ENCODE assay signal across 31 mouse cellular contexts in the genomic region with DNA sequence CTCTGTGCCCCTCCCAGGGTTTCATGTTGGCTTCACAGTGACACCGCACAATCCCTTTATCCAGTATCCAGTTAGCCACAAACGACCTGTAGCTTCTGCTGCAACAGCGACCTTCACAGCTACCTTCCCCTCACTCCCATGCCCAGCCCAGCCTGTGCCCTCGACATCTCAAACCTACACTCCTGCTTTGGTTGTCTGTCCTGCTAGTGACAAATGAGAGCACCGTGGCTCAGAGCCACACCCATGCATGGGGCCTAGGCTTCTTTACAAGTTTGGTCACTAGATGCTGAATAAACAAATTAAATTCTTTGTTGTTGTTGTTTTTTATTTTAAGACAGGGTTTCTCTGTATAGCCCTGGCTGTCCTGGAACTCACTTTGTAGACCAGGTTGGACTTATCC. TPM values are rescaled to one million over a fixed set of nuclear protein-coding genes. Genes with fewer than 3 reads are reported as not detected.
DNase-seq lines count a peak whose midpoint lies in the region; ATAC-seq and TF ChIP-seq lines count a peak whose summit lies in the region.
"Had no signal": no experiment of that assay in that cellular context is flagged by ENCODE, and none has a peak within 500 bp of the region (broad histone marks: within the 10 kb centered on the region; RNA-seq: fewer than 3 reads in every experiment).

No protein-coding gene starts in this region.

- intact Hi-C loops in left cerebral cortex, postnatal 14 days (cut with DNase I), result no loop called here

- WGBS in liver, embryonic 14.5 days (ENCODE audit: insufficient replicate concordance), result 45% methylated on average over 5 of the region's 5 CpGs

- TF ChIP-seq CTCF in E14TG2a.4 (conservative IDR thresholded peaks at IDR 0.05; ENCODE audit: low read length), result no peak
- no peak for TF ChIP-seq CTCF in liver, embryonic 14.5 days (IDR thresholded peaks at IDR 0.05; ENCODE audit: low read depth)

- no peaks in the 10 kb centered on the region for H3K9me3 ChIP-seq in erythroblast, embryonic 14.5 days (ENCODE audit: control insufficient read depth, low read length)
- H3K9me3 ChIP-seq in E14TG2a.4 (ENCODE audit: low read length) (no peaks in the 10 kb centered on the region), ES-E14 (ENCODE audit: control insufficient read depth, insufficient read depth, low read depth, low read length) (no peaks in the 10 kb centered on the region)
- H3K9me3 ChIP-seq in liver, embryonic 14.5 days (ENCODE audit: control insufficient read depth, low read length), result no peaks in the 10 kb centered on the region
- H3K9me3 ChIP-seq: embryonic facial prominence, embryonic 12.5 days; G1E; heart, embryonic 12.5 days; hindbrain, embryonic 13.5 days; kidney, embryonic 15.5 days; limb, embryonic 15.5 days; lung, embryonic 15.5 days; midbrain, embryonic 10.5 days; midbrain, embryonic 15.5 days; neural tube, embryonic 15.5 days had no signal

- H3K4me1 ChIP-seq in erythroblast, embryonic 14.5 days (ENCODE audit: control insufficient read depth), result peaks cover 54% of the 10 kb centered on the region
- H3K4me1 ChIP-seq in E14TG2a.4 (replicated peaks; ENCODE audit: low read depth, low read length) (peaks cover 89% of the 10 kb centered on the region), ES-E14 (ENCODE audit: control insufficient read depth in 2 of 2, insufficient read depth in 2 of 2, low read length in 2 of 2, poor library complexity in 1 of 2) (peaks cover 17 to 51% of the 10 kb centered on the region in 2 experiments; a peak in 3 of 4 replicates)
- peaks cover 35 to 39% of the 10 kb centered on the region in 2 experiments for H3K4me1 ChIP-seq in liver, embryonic 14.5 days (replicated peaks; ENCODE audit: control insufficient read depth in 2 of 2, insufficient read depth in 2 of 2, low read length in 1 of 2)

- in situ Hi-C loops in ES-E14 (cut with MboI; ENCODE audit: low sequenced_read_pairs in 2 of 2, unreplicated experiment in 2 of 2), result no loop called here

- H3K27ac ChIP-seq in ES-E14 (ENCODE audit: insufficient read depth, low read depth, low read length, poor library complexity, severe bottlenecking), result 0 out of 2 replicates have a peak overlapping the region, but pooled peaks have one; percentile 24
- no peak overlapping the region; the same call in none of the 2 replicates for H3K27ac ChIP-seq in liver, embryonic 14.5 days
- H3K27ac ChIP-seq: embryonic facial prominence, embryonic 12.5 days; heart, adult 2 months; hindbrain, embryonic 13.5 days; kidney, embryonic 15.5 days; limb, embryonic 15.5 days; lung, embryonic 15.5 days; midbrain, embryonic 10.5 days; midbrain, embryonic 15.5 days; neural tube, embryonic 15.5 days had no signal

- peak overlapping the region; percentile 37 for H3K4me2 ChIP-seq in liver, embryonic 14.5 days (ENCODE audit: low read depth)
- H3K4me2 ChIP-seq: embryonic facial prominence, embryonic 12.5 days; heart, embryonic 12.5 days; hindbrain, embryonic 13.5 days; kidney, embryonic 15.5 days; limb, embryonic 15.5 days; lung, embryonic 15.5 days; midbrain, embryonic 15.5 days; neural tube, embryonic 15.5 days had no signal

- ATAC-seq in erythroblast, adult 5-6 weeks (replicated peaks; ENCODE audit: low FRiP score, poor library complexity, severe bottlenecking), result no peak
- no peak for ATAC-seq in liver, embryonic 14.5 days (ENCODE audit: insufficient read depth)
- ATAC-seq: CD4-positive, CD25-positive, alpha-beta regulatory T cell, adult 4 months; forebrain, embryonic 16.5 days; midbrain, embryonic 15.5 days had no signal

- TF ChIP-seq EP300 in liver, embryonic 14.5 days (IDR thresholded peaks at IDR 0.05; ENCODE audit: low read depth), result no peak

- H3K9ac ChIP-seq in ES-E14 (ENCODE audit: insufficient read depth, low read depth, low read length, poor library complexity, severe bottlenecking), result peak overlapping the region; percentile 28; the same call in 1 of the 2 replicates
- peak overlapping the region; percentile 15 for H3K9ac ChIP-seq in liver, embryonic 14.5 days (replicated peaks)
- H3K9ac ChIP-seq: embryonic facial prominence, embryonic 12.5 days; heart, embryonic 12.5 days; hindbrain, embryonic 13.5 days; kidney, embryonic 15.5 days; limb, embryonic 15.5 days; lung, embryonic 15.5 days; midbrain, embryonic 15.5 days; neural tube, embryonic 15.5 days had no signal

- no peaks in the 10 kb centered on the region for H3K27me3 ChIP-seq in erythroblast, embryonic 14.5 days (ENCODE audit: control insufficient read depth)
- H3K27me3 ChIP-seq in E14TG2a.4 (ENCODE audit: insufficient read depth, low read length), result peaks cover 5% of the 10 kb centered on the region; the same call in 1 of the 2 replicates
- no peaks in the 10 kb centered on the region for H3K27me3 ChIP-seq in liver, embryonic 14.5 days (ENCODE audit: control insufficient read depth, insufficient read depth, low read length)
- H3K27me3 ChIP-seq: heart, embryonic 12.5 days; hindbrain, embryonic 13.5 days; kidney, embryonic 15.5 days; limb, embryonic 15.5 days; lung, embryonic 15.5 days; midbrain, embryonic 15.5 days; neural tube, embryonic 15.5 days had no signal

- DNase-seq in ES-E14 (ENCODE audit: low read depth, low spot score), result no peak
- peak in 1 of 3 experiments; percentile 30 for DNase-seq in liver, embryonic 14.5 days (ENCODE audit: low read depth in 3 of 3, low spot score in 3 of 3)
- no peak for DNase-seq in left cerebral cortex, postnatal 14 days (ENCODE audit: low spot score in 2 of 2)
- DNase-seq in adrenal gland, postnatal 4 days (ENCODE audit: low spot score in 2 of 2), result no peak
- DNase-seq: adrenal gland, adult 8-10 months; cerebellum, adult 18-20 months; embryo, embryonic 11 days; gastrocnemius, postnatal 14 days; heart, adult 2 months; heart, postnatal 4 days; kidney, adult 18-20 months; kidney, postnatal 25 days; retina, postnatal 1 day; right cerebral cortex, postnatal 14 days; thymus, adult 18-20 months; thymus, postnatal 36 days had no signal

- H3K4me3 ChIP-seq in erythroblast, embryonic 14.5 days (replicated peaks), result peak overlapping the region; percentile 47
- H3K4me3 ChIP-seq in E14TG2a.4 (replicated peaks; ENCODE audit: low read length), result peak overlapping the region; percentile 58
- H3K4me3 ChIP-seq in ES-E14 (ENCODE audit: insufficient read depth in 1 of 2, low read depth in 1 of 2, low read length in 2 of 2, poor library complexity in 1 of 2, severe bottlenecking in 1 of 2), result no peak overlapping the region
- no peak overlapping the region for H3K4me3 ChIP-seq in liver, embryonic 14.5 days (ENCODE audit: insufficient read depth in 1 of 2, low read depth in 2 of 2, low read length in 2 of 2)
- H3K4me3 ChIP-seq: embryonic facial prominence, embryonic 12.5 days; heart, adult 2 months; heart, embryonic 12.5 days; hindbrain, embryonic 13.5 days; kidney, embryonic 15.5 days; limb, embryonic 15.5 days; lung, embryonic 15.5 days; midbrain, embryonic 10.5 days; midbrain, embryonic 15.5 days; neural tube, embryonic 15.5 days had no signal

- peaks cover 62% of the 10 kb centered on the region for H3K36me3 ChIP-seq in erythroblast, embryonic 14.5 days (ENCODE audit: control insufficient read depth)
- H3K36me3 ChIP-seq in E14TG2a.4 (ENCODE audit: insufficient read depth, low read length) (peaks cover 25% of the 10 kb centered on the region), ES-E14 (ENCODE audit: control insufficient read depth, insufficient read depth, low read length, poor library complexity, severe bottlenecking) (no peaks in the 10 kb centered on the region)
- H3K36me3 ChIP-seq in liver, embryonic 14.5 days (replicated peaks; ENCODE audit: control insufficient read depth, insufficient read depth, low read depth), result no peaks in the 10 kb centered on the region; the same call in 1 of the 2 replicates
- H3K36me3 ChIP-seq: embryonic facial prominence, embryonic 12.5 days; kidney, embryonic 15.5 days; lung, embryonic 15.5 days; midbrain, embryonic 10.5 days had no signal

RNA-seq across cellular contexts. Expression of gene Cltb, which starts 3.9 kb away (rescaled TPM):
- polyA plus RNA-seq in erythroblast, embryonic 14.5 days (2012), result 46.7 and 79.0 TPM in 2 replicates
- total RNA-seq in erythroblast, adult 5-6 weeks (2015; ENCODE audit: low replicate concordance), result 0.96 TPM in 1 of 2 replicates, not detected in the other
- total RNA-seq in erythroblast, adult 5-6 weeks (2017; ENCODE audit: low replicate concordance), result 3.7 and 10.0 TPM in 2 replicates
- total RNA-seq in ES-E14 (2012; rRNA removed), result 49.5 and 75.1 TPM in 2 replicates
- 11.1 and 15.2 TPM in 2 replicates for polyA plus RNA-seq in liver, embryonic 14.5 days (2012; rRNA removed)
- 30.6 and 33.3 TPM in 2 replicates for polyA plus RNA-seq in liver, embryonic 14.5 days (2014; fragmentation: Nextera tagmentation; extraction: Ambion mirVana)
- 100 to 1,000 TPM; 331 to 351 TPM for total RNA-seq in left cerebral cortex, postnatal 14 days (2021)
- 10 to 100 TPM; 69.3 to 72.2 TPM for total RNA-seq in adrenal gland, postnatal 4 days (2021)

RNA-seq across cellular contexts. Expression of gene Faf2, which starts 14.4 kb away (rescaled TPM):
- 1.3 and 1.5 TPM in 2 replicates for polyA plus RNA-seq in erythroblast, embryonic 14.5 days (2012)
- total RNA-seq in erythroblast, adult 5-6 weeks (2015; ENCODE audit: low replicate concordance), result 14.6 and 35.7 TPM in 2 replicates
- 15.3 and 18.4 TPM in 2 replicates for total RNA-seq in erythroblast, adult 5-6 weeks (2017; ENCODE audit: low replicate concordance)
- total RNA-seq in ES-E14 (2012; rRNA removed), result 76.3 and 108 TPM in 2 replicates
- 9.5 and 11.0 TPM in 2 replicates for polyA plus RNA-seq in liver, embryonic 14.5 days (2012; rRNA removed)
- 31.2 and 36.9 TPM in 2 replicates for polyA plus RNA-seq in liver, embryonic 14.5 days (2014; fragmentation: Nextera tagmentation; extraction: Ambion mirVana)
- total RNA-seq in left cerebral cortex, postnatal 14 days (2021), result 10 to 100 TPM; 47.4 to 57.3 TPM
- 10 to 100 TPM; 74.5 to 81.4 TPM for total RNA-seq in adrenal gland, postnatal 4 days (2021)

RNA-seq across cellular contexts. Expression of gene Higd2a, which starts 17.2 kb away (rescaled TPM):
- polyA plus RNA-seq in erythroblast, embryonic 14.5 days (2012), result 3.8 and 14.7 TPM in 2 replicates
- 32.1 and 54.3 TPM in 2 replicates for total RNA-seq in erythroblast, adult 5-6 weeks (2015; ENCODE audit: low replicate concordance)
- total RNA-seq in erythroblast, adult 5-6 weeks (2017; ENCODE audit: low replicate concordance), result 8.4 and 17.1 TPM in 2 replicates
- total RNA-seq in ES-E14 (2012; rRNA removed), result 108 and 156 TPM in 2 replicates
- 55.7 and 57.7 TPM in 2 replicates for polyA plus RNA-seq in liver, embryonic 14.5 days (2012; rRNA removed)
- 112 and 113 TPM in 2 replicates for polyA plus RNA-seq in liver, embryonic 14.5 days (2014; fragmentation: Nextera tagmentation; extraction: Ambion mirVana)
- 100 to 1,000 TPM; 168 to 177 TPM for total RNA-seq in left cerebral cortex, postnatal 14 days (2021)
- 100 to 1,000 TPM; 193 to 204 TPM for total RNA-seq in adrenal gland, postnatal 4 days (2021)

RNA-seq across cellular contexts. Expression of gene Nop16, which starts 17.3 kb away (rescaled TPM):
- 0.77 and 1.7 TPM in 2 replicates for polyA plus RNA-seq in erythroblast, embryonic 14.5 days (2012)
- 13.6 and 13.8 TPM in 2 replicates for total RNA-seq in erythroblast, adult 5-6 weeks (2015; ENCODE audit: low replicate concordance)
- 6.3 and 12.1 TPM in 2 replicates for total RNA-seq in erythroblast, adult 5-6 weeks (2017; ENCODE audit: low replicate concordance)
- 53.2 and 65.5 TPM in 2 replicates for total RNA-seq in ES-E14 (2012; rRNA removed)
- 16.6 and 26.3 TPM in 2 replicates for polyA plus RNA-seq in liver, embryonic 14.5 days (2012; rRNA removed)
- polyA plus RNA-seq in liver, embryonic 14.5 days (2014; fragmentation: Nextera tagmentation; extraction: Ambion mirVana), result 20.6 and 25.9 TPM in 2 replicates
- 10 to 100 TPM; 27.0 to 30.4 TPM for total RNA-seq in left cerebral cortex, postnatal 14 days (2021)
- 10 to 100 TPM; 40.0 to 41.7 TPM for total RNA-seq in adrenal gland, postnatal 4 days (2021)

RNA-seq across cellular contexts. Expression of gene Arl10, which starts 32.4 kb away (rescaled TPM):
- 0.08 TPM in 1 of 2 replicates, not detected in the other for polyA plus RNA-seq in erythroblast, embryonic 14.5 days (2012)
- total RNA-seq in erythroblast, adult 5-6 weeks (2015; ENCODE audit: low replicate concordance), result 1.3 and 2.9 TPM in 2 replicates
- total RNA-seq in erythroblast, adult 5-6 weeks (2017; ENCODE audit: low replicate concordance), result 0.51 TPM in 1 of 2 replicates, not detected in the other
- 38.3 and 51.0 TPM in 2 replicates for total RNA-seq in ES-E14 (2012; rRNA removed)
- polyA plus RNA-seq in liver, embryonic 14.5 days (2012; rRNA removed), result 5.6 and 6.8 TPM in 2 replicates
- 4.2 and 4.9 TPM in 2 replicates for polyA plus RNA-seq in liver, embryonic 14.5 days (2014; fragmentation: Nextera tagmentation; extraction: Ambion mirVana)
- 10 to 100 TPM; 25.6 to 28.5 TPM for total RNA-seq in left cerebral cortex, postnatal 14 days (2021)
- 10 to 100 TPM; 43.9 to 44.2 TPM for total RNA-seq in adrenal gland, postnatal 4 days (2021)

Comparison
In these comparisons a context has a peak if more than half of its experiments do, and no peak if none do; other contexts are left out.
1. H3K4me3 ChIP-seq: peak in erythroblast, embryonic 14.5 days (single experiment) and E14TG2a.4 (single experiment); none in ES-E14 (0 of 2) and liver, embryonic 14.5 days (0 of 2).